Mouse (Mus musculus) heart, embryonic 13.5 days (tissue): Measurements from ENCODE around the gene Rslcan18. TPM values are rescaled to one million over a fixed set of nuclear protein-coding genes. Genes with fewer than 3 reads are reported as not detected.
A peak's percentile ranks its signal among the peaks of the same experiment; 100 is the strongest.

Source experiments
- ATAC-seq: fragments of 200-750 bp; cut with Nextera tagmentation; 2 replicates; pipeline ENCODE4 v1.8.0; 2017; ENCODE audit warnings: moderate TSS enrichment; ENCODE audit not compliant: insufficient number of reproducible peaks, low FRiP score, low TSS enrichment; ENCODE audit errors: extremely low read depth
- H3K27ac ChIP-seq: fragments of 300-500 bp; sonication (generic); replicated peaks from 2 replicates; pipeline ENCODE4 v1.5.1; 2015; ENCODE audit warnings: moderate library complexity, mild to moderate bottlenecking, inconsistent platforms
- H3K27me3 ChIP-seq: fragments of 300-500 bp; sonication (generic); replicated peaks from 2 replicates; pipeline ENCODE4 v1.6.1; 2015; ENCODE audit warnings: mild to moderate bottlenecking, inconsistent platforms
- H3K36me3 ChIP-seq: fragments of 300-500 bp; sonication (generic); 2 replicates; pipeline ENCODE4 v1.6.1; 2015; ENCODE audit warnings: mild to moderate bottlenecking, inconsistent platforms
- H3K4me1 ChIP-seq: fragments of 300-500 bp; sonication (generic); 2 replicates; pipeline ENCODE4 v1.6.1; 2015; ENCODE audit warnings: inconsistent platforms
- H3K4me2 ChIP-seq: fragments of 300-500 bp; sonication (generic); 2 replicates; pipeline ENCODE4 v1.6.1; 2015; ENCODE audit warnings: inconsistent platforms, mild to moderate bottlenecking, moderate library complexity
- H3K4me3 ChIP-seq: fragments of 300-500 bp; sonication (generic); 2 replicates; pipeline ENCODE4 v1.5.1; 2015; ENCODE audit warnings: moderate library complexity, mild to moderate bottlenecking, inconsistent platforms
- H3K9ac ChIP-seq: fragments of 300-500 bp; sonication (generic); 2 replicates; pipeline ENCODE4 v1.6.1; 2015; ENCODE audit warnings: inconsistent platforms, mild to moderate bottlenecking, moderate library complexity
- H3K9me3 ChIP-seq: fragments of 300-500 bp; sonication (generic); 2 replicates; pipeline ENCODE4 v1.6.1; 2016; ENCODE audit warnings: inconsistent platforms
- WGBS: fragments of 180-500 bp; shearing (Covaris S2); methylation state at CpG from one replicate; pipeline ENCODE4 v1.1.7; 2015; ENCODE audit warnings: mixed read lengths; 5-methylcytosine and 5-hydroxymethylcytosine counted together
- polyA plus RNA-seq: library from polyadenylated mRNA; unstranded; fragments of >200 nt; fragmentation: Nextera tagmentation; extraction: Ambion mirVana; gene quantifications from 2 replicates; pipeline ENCODE4 v1.2.1, GENCODE M21; 2015

Gene Rslcan18
- polyA plus RNA-seq, 1 experiment from 2014 or later = 0.60 TPM

DNA sequence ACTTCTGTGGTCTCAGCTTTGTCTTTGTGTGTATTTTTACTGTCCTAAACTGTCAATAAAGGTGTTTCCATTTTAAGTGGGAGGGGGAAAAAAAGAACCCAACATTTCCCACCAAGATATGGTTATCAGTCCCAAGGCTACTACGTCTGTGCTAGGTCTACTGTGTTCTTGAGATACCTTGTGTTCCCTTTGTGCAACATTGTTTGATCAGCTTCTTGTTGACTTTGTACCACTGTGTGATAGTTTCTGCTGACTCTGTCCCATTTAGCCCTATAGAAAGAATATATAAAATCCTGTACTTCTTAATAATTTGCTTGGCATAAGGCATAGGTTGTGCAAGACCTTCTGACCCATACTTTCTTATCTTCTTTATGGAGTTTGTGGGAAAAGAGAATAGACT, 25.9 kb downstream of the Rslcan18 start:
- ATAC-seq = no peak
- Histone ChIP-seq H3K27me3 (no peaks in the 10 kb centered on the region), H3K9me3 (no peaks in the 10 kb centered on the region), H3K27ac (no peak overlapping the region), H3K9ac (no peak overlapping the region), H3K36me3 (0 out of 2 replicates have a peak, but pooled peaks cover 9% of the 10 kb centered on the region), H3K4me1 (no peaks in the 10 kb centered on the region), H3K4me3 (no peak overlapping the region), H3K4me2 (no peak overlapping the region)
- 61% methylated on average over 1 of the region's 1 CpGs for WGBS

DNA sequence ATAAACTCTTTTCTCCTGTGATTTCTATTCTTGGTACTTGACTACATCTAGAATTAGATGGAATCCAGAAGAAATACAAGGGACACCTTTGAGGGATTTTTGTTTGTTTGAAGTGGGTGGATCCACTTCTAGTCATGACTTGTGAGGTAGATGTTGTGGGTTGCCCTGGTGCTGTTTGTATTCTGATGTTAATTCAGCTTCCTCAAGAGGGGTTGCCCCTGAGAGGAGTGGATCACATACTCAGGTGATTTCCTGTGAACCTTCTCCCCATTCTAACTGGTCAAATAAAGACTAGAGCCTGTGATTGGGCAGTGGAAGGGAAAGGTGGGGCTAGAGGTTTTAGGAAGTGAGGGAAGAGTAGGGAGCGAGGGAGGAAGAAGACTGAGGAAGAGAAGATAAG, 34.1 kb downstream of the Rslcan18 start:
- peaks cover 12% of the 10 kb centered on the region for H3K4me1 ChIP-seq
- H3K9ac ChIP-seq = peak overlapping the region; percentile 85
- peak overlapping the region; percentile 68 for H3K4me3 ChIP-seq
- H3K9me3 ChIP-seq = no peaks in the 10 kb centered on the region
- ATAC-seq = no peak
- peaks cover 13% of the 10 kb centered on the region for H3K36me3 ChIP-seq
- H3K27me3 ChIP-seq = no peaks in the 10 kb centered on the region
- 72% methylated on average over 1 of the region's 1 CpGs for WGBS
- H3K27ac ChIP-seq = peak overlapping the region; percentile 90
- H3K4me2 ChIP-seq = peak overlapping the region; percentile 72

DNA sequence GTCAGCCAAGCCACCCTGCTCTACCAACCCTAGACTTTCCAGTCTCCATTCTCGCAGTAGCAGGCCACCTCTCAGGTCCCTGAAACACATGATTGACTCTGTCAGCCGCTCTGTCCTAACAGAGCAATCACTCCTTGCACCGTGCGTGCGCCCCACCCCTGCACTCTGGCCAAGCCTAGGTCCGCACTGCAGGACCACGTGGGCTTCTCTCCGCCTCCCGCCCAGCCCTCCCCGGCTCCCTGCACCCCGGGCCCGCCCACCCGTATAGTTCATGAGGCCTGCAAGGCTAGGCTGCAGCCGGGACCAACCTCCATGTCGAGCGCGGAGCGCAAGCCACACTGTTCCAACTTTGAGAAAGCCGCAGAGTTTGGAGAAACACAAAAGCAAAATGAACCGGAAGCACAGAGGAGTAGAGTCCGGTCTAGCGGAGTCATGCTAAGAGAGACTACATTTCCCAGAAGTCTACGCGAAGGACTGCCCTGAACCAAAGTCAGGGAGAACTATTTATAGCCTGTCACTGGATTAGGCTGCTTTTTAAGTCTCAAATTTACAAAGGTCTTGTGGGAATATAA, 34.8 kb downstream of the Rslcan18 start:
- Histone ChIP-seq H3K27ac (peak overlapping the region; percentile 90), H3K4me3 (peak overlapping the region; percentile 68)

GRCm38 (mm10) chr13:67077244-67077643, 38.8 kb downstream of the Rslcan18 start:
- H3K27ac ChIP-seq = no peak overlapping the region
- 92% methylated on average over 2 of the region's 2 CpGs for WGBS
- no peak overlapping the region for H3K9ac ChIP-seq
- H3K4me2 ChIP-seq = no peak overlapping the region
- no peak for ATAC-seq
- no peaks in the 10 kb centered on the region for H3K27me3 ChIP-seq
- H3K4me1 ChIP-seq = peaks cover 12% of the 10 kb centered on the region
- peaks cover 5% of the 10 kb centered on the region; the same call in 1 of the 2 replicates for H3K9me3 ChIP-seq
- H3K36me3 ChIP-seq = peaks cover 50% of the 10 kb centered on the region
- no peak overlapping the region for H3K4me3 ChIP-seq

More for the DNA sequence above, 34.8 kb downstream of the Rslcan18 start:
- Histone ChIP-seq H3K27me3 (no peaks in the 10 kb centered on the region), H3K36me3 (peaks cover 19% of the 10 kb centered on the region), H3K9ac (peak overlapping the region; percentile 85), H3K9me3 (no peaks in the 10 kb centered on the region), H3K4me2 (peak overlapping the region; percentile 72), H3K4me1 (peaks cover 12% of the 10 kb centered on the region)
- under 1% methylated on average over 24 of the region's 24 CpGs for WGBS
- peak; percentile 99 for ATAC-seq

GRCm38 (mm10) chr13:67072786-67073185, 43.3 kb downstream of the Rslcan18 start:
- Histone ChIP-seq H3K27ac (no peak overlapping the region), H3K4me1 (no peaks in the 10 kb centered on the region), H3K9ac (no peak overlapping the region), H3K4me2 (no peak overlapping the region), H3K27me3 (no peaks in the 10 kb centered on the region), H3K4me3 (no peak overlapping the region), H3K9me3 (peaks cover 31% of the 10 kb centered on the region), H3K36me3 (peaks cover 75% of the 10 kb centered on the region)
- 86% methylated on average over 2 of the region's 2 CpGs for WGBS
- ATAC-seq = no peak

GRCm38 (mm10) chr13:67065386-67065785, 50.7 kb downstream of the Rslcan18 start:
- 84% methylated on average over 8 of the region's 8 CpGs for WGBS
- Histone ChIP-seq H3K9me3 (peaks cover 20% of the 10 kb centered on the region), H3K4me3 (no peak overlapping the region), H3K4me1 (peaks cover under 1% of the 10 kb centered on the region; the same call in 1 of the 2 replicates), H3K9ac (no peak overlapping the region), H3K27me3 (no peaks in the 10 kb centered on the region), H3K4me2 (no peak overlapping the region), H3K36me3 (peaks cover 29% of the 10 kb centered on the region), H3K27ac (no peak overlapping the region)
- no peak for ATAC-seq

GRCm38 (mm10) chr13:67062427-67062826, 53.6 kb downstream of the Rslcan18 start:
- H3K4me2 ChIP-seq = no peak overlapping the region
- H3K4me1 ChIP-seq = peaks cover 6% of the 10 kb centered on the region
- no peaks in the 10 kb centered on the region for H3K27me3 ChIP-seq
- no peak overlapping the region for H3K9ac ChIP-seq
- WGBS = 39% methylated on average over 7 of the region's 7 CpGs
- H3K36me3 ChIP-seq = 0 out of 2 replicates have a peak, but pooled peaks cover 5% of the 10 kb centered on the region
- ATAC-seq = no peak
- H3K27ac ChIP-seq = no peak overlapping the region
- peaks cover 5% of the 10 kb centered on the region; the same call in 1 of the 2 replicates for H3K9me3 ChIP-seq
- H3K4me3 ChIP-seq = no peak overlapping the region

DNA sequence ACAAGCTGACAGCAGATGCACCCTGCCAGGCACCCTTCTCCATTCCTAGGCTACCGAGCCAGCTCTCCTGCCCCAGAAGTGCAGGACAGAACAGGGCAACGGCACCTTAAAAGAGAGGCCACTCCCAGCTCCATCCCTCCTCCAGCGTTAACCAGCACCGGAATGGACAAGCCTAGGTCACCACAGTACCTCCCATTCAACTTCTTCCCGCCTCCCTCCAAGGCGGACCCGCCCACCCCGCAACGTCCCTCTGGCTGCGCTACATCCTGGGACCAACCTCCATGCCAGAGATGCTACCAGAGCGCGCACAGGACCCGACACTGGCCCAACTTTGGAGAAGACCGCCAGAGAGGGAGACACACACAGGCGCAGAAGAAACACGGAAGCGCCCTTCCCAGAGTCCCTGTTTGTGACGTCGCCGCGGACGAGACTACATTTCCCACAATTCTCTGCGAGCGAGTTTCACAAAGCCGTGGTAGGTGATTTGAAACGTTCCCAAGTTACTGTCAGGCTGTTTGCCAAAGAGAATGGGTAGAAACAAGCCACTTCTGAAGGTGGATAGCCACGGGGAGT, 55.2 kb downstream of the Rslcan18 start, which contains the start of gene Zfp712:
Gene Zfp712, minus strand, starts transcription at position 385 of the 573 bp plus-strand sequence.
- under 1% methylated on average over 27 of the region's 27 CpGs for WGBS
- peak; percentile 98 for ATAC-seq

DNA sequence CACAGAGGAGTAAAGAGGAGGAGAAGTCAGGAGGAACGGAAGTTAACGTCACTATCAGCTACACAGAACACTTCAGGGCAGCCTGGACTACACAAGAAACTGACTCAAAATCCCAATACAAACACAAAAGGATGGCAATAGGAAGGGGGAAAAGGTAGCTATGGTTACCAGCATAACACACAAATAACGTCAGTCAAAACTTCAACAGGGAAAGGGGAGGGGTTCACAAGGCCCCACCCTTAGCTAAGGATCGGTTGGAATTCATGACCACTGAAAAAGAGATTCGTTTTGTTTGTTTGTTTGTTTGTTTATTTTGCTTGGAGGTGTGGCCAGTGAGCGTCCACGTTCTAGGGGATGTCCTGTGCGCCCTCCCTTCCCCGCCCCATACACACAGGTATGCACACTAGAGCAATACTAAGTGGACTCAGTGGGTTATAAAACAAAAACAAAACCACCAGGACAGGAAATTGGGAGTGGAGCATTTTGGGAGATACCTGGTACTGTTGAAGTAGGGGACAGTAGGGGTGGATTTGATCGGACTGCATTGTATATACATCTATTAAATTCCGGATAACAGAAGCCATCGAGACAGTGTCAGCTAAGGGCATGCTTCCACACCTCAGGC, 55.8 kb downstream of the Rslcan18 start:
- no peaks in the 10 kb centered on the region for H3K27me3 ChIP-seq
- H3K9me3 ChIP-seq = no peaks in the 10 kb centered on the region; the same call in 1 of the 2 replicates
- peak overlapping the region; percentile 86 for H3K9ac ChIP-seq
- H3K36me3 ChIP-seq = no peaks in the 10 kb centered on the region
- ATAC-seq = no peak
- H3K4me2 ChIP-seq = peak overlapping the region; percentile 92
- peak overlapping the region; percentile 89 for H3K27ac ChIP-seq
- 4% methylated on average over 12 of the region's 12 CpGs for WGBS
- H3K4me3 ChIP-seq = peak overlapping the region; percentile 79
- H3K4me1 ChIP-seq = peaks cover 6% of the 10 kb centered on the region

More for the DNA sequence above, 55.2 kb downstream of the Rslcan18 start, which contains the start of gene Zfp712:
- H3K4me3 ChIP-seq = peak within 1 kb of the TSS; percentile 79
- no peaks in the 10 kb centered on the region; the same call in 1 of the 2 replicates for H3K9me3 ChIP-seq
- peak within 1 kb of the TSS; percentile 89 for H3K27ac ChIP-seq
- H3K36me3 ChIP-seq = no peaks in the 10 kb centered on the region
- H3K4me2 ChIP-seq = peak within 1 kb of the TSS; percentile 92
- H3K4me1 ChIP-seq = peaks cover 6% of the 10 kb centered on the region
- peak within 1 kb of the TSS; percentile 86 for H3K9ac ChIP-seq
- no peaks in the 10 kb centered on the region for H3K27me3 ChIP-seq
